Mouse (Mus musculus) adrenal gland (tissue): Measurements from ENCODE around the gene Col4a3bp.

Experiments used
- intact Hi-C: fragments of 180-260 bp; cut with DNase I; formaldehyde crosslinking; loops from one replicate; pipeline ENCODE4 v1.15.1; 2025
- long read RNA-seq, 2 experiments: library from polyadenylated mRNA; unstranded; transcript quantifications; one replicate each; pipeline ENCODE4 v2.0.0; 2020; ENCODE audit warnings: borderline replicate concordance in 1 of 2; ENCODE audit not compliant: insufficient replicate concordance in 1 of 2

The Col4a3bp gene
- long read RNA-seq, experiment 1, full-length matches to known transcripts = 15 of 38 reads
- long read RNA-seq, experiment 1, partial matches to known transcripts = 17 of 38 reads
- long read RNA-seq, experiment 1, other reads (novel, unspliced or antisense) = 6 of 38 reads
- long read RNA-seq, experiment 2, full-length matches to known transcripts = 9 of 33 reads
- long read RNA-seq, experiment 2, partial matches to known transcripts = 16 of 33 reads
- long read RNA-seq, experiment 2, other reads (novel, unspliced or antisense) = 8 of 33 reads

DNA sequence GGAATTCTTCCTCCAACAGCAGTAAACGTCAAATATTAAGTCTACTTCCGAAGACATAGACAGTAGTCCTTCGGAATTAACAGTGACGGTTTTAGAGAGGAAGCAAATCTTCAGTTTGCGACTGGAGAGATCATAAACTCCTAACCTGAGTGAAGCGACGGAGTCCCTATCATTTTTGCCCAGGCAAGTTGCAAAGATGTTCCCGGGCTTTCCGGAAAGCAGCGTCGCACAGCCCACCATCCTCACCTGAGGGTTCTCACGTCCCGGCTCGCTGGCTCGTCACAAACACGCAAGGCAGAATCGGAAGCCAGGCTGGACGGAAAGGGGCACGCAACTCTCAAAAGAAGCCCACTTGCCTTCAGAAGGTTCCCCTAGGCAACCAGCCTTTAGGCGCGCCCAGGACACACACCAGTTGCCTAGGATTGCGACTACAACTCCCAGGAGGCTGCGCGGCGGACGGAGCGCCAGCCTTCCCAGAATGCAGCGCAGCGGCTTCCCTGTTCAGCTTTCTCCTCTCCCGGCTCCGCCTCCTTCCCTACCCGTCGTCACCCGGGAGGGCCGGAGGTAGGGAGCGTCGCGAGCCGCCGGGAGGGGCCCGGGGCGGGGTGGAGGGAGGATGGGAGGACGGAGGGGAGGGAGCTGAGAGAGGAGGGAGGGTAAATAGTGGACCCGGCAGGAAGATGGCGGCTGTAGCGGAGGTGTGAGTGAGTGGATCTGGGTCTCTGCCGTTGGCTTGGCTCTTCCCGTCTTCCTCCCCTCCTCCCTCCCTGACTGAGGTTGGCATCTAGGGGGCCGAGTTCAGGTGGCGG, at the start of gene Col4a3bp, which contains the start of gene Polk:
Col4a3bp (plus strand) TSS at position 538 of the 809 bp plus-strand sequence.
Polk (minus strand) TSS at position 499 of the 809 bp plus-strand sequence.
- intact Hi-C loops = loop anchor here (5.0 kb wide), 2 partner anchors 50 to 110 kb away; no protein-coding TSS in a partner anchor

DNA sequence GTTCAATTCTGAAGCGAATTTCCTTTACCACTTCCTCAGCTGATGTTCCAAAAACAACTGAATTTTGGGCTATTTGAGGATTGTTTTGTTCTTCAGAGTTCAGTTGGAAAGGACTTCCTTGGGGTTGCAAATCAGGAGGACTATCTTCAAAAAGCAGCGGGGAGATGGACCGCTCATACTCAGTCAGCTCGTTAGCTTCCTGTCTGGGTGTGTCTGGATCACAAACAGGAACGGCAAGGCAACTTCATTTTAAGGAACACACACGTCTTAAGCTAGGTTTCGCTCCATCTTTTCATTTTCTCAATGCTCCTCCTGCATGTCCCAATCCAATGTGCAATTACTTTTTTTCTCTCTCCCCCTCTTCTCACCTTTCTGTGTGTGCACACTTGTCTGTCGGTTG, 45.8 kb upstream of the Col4a3bp start:
- intact Hi-C loops = no loop called here

DNA sequence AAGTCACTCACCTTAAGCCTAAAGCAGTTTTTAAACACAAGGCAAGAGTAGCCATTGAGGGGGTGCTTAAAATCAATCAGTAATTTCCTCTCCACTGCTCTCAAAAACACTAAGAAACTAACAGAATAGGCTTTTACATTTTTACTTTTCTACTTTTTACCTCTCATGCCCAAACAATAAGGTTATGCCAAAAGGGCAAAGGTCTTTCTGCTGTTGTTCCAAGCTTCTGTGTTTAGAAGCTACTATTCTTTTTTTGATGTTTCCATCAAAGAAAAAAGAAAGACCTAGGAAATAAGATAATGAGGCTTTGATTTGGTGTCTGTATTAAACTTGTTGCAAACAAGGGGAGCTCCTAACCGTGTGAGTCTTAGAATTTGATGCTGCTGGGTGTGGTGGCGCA, 42.5 kb upstream of the Col4a3bp start:
- intact Hi-C loops = no loop called here

DNA sequence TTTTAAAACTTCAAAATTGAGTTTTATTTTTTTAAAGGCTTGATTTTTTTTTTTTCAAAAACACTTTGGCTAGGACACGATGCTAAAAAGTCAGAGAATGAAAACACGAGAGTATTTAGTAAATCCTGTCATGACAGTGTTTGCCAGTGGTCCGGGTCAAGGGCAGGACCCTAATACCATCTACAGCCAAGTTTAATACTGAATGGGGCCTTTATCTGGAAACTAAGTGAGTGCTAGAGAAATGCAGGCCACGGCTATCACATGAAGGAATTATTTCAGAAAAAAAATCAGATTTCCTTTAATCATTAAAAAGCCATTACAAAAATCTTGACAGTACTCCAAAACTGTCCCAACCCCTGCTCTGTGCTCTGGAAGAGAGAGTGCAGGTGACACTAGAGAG, 36.8 kb upstream of the Col4a3bp start:
- intact Hi-C loops = no loop called here

DNA sequence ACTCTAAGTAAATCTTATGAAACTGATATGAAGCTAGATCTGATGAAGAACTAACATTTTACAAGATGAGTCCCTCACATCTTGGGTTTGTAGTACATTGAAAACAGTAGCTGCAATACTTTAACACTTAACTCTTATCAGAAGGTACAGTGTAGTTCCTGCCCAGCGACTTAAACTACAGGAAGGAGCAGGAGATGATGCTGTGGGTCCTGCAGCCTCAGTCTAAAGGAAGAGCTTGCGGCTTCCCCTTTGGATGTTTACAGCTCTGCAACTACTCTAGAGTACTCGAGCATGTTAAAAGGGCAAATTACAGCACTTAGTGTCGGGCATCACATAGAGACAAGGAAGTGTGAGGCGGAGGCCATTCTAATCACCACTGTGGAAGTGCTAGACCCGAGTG, 36.1 kb upstream of the Col4a3bp start:
- intact Hi-C loops = no loop called here

DNA sequence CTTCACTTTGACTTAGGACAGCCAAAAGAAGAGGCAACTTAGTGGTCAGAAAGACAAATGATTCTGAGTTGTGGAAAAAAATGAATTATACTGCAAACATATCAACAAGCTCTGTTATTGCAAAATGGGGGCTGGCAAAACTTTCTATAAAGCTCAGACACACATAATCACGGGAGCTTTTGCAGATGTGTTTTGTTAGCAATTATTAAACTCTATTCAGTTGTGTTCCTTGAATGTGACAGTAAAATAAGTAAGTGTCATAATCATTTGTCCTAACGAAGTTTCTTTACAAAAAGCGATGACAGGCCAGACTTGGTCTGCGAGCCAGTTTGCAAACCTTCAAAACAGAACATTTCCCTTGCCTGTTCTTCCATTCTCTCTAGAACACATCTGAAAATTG, 34.9 kb upstream of the Col4a3bp start:
- intact Hi-C loops = no loop called here

DNA sequence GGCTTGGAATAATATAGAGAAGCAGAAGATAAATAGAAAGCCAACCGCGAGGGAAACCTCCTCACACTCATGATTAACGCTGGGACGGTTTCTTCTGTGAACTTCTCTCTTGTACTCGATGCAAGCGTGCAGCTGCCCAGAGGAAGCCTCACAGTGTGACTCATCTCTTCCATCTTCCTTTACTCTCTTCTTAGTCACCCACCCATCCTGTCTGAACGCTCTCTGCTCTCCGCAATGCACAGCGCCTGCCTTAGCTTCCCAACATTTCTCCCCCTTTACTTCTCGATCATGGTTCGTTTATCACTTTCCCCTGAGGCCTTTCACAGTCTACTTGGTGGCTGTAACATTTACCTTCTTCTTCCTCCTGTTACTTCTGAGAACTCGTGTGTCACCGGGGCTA, 31.8 kb upstream of the Col4a3bp start:
- intact Hi-C loops = no loop called here

DNA sequence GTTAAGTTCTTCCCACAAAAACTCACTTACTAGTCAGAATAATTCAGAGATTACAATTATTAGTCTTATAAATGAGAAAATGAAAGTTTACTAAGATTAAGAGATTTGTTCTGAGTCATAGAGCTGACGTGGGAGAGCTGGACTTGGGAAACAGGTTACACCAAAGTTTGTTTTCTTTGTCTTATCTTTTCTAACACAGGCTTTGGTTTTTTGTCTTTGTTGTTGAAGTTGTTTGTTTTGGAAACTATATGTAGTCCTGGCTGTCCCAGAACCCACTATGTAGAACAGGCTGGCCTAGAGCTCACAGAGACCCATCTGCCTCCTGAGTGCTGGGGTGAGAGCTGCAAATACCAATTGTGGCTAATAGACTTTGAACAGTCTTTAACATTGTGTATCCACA, 31.2 kb upstream of the Col4a3bp start:
- intact Hi-C loops = no loop called here

DNA sequence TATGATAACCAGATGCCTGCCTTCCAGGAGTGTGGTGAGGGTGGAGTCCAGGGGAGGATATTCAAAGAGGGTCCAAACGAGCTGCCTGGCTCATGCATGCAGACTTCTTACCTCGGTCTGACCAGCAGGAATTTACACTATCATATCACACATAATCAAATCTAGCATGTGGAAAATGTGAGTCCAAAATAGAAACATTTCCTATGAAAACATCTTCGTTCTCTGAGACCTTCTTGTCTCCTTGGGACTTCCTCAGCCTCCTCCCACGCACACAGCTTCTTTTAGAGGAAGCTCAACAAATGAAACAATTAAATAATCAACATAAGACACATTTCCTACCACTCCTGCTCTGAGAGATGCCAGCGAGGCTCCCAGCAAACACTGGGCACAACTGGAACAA, 30.5 kb upstream of the Col4a3bp start:
- intact Hi-C loops = no loop called here

DNA sequence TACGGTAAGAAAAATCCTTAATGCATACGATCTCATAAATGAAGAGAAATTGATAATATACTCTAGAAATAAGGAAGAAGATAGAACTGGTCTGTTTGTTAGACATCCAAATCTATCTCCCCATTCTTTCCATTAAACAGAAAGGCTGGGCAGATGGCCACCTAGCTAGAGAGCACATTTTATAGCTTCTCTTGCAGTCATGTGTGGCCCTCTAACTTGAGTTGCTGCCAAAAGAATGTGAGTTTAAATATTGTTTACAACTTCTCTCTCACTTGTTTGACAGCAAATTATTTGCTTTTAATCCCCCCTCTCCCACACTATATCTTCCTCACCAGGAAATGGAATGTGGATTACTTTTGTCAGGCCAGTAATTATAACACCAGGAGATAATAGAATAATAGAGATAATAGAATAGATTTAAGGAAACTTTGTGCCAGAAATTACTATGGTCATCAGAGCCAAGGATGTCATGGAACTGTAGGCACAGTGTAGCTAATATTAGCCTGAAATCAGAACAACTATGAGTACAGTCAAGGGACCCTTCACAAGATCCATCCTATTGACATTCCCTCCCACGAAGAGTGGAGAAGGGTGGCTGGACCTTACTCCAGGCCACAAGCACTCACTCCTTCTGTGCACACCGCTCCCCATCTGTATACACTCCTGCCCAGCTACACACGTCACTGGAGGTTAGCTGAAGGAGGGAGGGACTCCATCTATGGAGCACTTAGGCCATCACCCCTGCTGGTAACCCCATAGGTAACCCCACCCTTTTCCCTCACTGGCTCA, 28.1 kb upstream of the Col4a3bp start:
- intact Hi-C loops = no loop called here

DNA sequence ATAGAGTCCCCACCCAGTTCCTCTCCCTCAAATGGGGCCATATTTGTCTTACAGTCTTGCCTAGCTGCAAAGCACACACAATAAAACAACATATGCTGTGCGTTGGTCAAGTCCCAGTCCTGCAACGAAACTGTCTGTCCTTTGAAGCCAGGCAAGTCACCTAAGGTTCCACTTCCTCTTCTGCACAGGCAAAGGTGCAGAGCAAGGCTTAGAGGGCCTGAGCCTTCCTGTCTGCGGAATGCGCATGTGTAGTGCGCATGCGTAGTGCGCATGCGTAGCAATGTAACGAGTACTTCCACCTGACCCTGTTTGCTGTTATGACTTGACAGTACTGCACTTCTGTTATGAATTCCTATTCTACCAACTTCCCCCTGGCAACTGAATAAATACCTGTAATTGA, 26.2 kb upstream of the Col4a3bp start:
- intact Hi-C loops = no loop called here

DNA sequence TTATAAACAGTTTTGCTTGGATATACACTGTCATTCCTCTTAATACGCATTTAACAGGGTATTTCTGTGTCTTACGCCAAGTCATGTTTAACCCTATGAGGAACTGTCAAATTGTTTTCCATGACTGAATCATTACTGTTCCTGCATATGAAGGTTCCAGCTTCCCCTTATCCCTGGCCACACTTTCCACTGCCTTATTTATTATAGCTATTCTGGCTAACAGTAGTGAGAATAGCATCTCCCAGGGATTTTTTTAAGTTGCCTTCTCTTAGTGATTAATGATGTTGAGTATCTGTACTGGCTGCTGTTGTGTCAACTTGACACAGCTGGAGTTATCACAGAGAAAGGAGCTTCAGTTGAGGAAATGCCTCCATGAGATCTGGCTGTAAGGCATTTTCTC, 25.1 kb upstream of the Col4a3bp start:
- intact Hi-C loops = no loop called here

DNA sequence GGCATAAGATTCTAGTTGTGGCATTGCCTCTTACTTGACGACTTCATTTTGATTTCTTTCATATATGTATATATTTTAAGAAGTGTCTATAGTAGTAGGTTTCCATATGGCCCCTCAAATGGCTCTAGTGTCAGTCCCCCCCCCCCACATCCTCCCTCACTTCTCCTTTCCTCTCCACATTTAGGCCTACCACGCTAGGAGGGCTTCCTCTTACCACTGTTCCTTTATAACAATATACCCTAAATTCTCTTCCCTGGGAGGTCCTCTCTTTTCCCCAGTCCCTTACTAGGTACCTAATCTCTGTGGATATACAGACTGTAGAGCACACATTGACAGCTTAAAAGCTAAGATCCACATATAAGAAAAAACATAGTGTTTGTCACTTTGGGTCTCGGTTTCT, 21.1 kb upstream of the Col4a3bp start:
- intact Hi-C loops = no loop called here

DNA sequence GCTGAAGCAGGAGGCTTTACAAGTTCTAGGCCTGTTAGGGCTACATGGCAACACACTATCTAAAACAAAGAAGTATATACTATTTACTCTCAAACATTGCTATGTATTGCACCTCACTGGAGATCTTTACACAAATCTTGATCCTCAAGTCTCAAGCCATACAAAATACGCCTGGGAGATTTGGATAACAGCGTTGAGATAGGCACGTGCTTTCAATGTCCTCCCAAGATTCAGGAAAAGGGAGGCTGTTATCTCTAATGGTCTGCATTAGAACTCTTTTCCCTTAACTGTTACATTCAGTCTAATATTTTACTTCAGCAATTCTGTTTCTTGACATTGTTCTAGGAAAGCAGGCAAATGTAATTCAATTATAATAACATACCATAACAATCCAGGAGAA, 15.4 kb upstream of the Col4a3bp start:
- intact Hi-C loops = no loop called here

DNA sequence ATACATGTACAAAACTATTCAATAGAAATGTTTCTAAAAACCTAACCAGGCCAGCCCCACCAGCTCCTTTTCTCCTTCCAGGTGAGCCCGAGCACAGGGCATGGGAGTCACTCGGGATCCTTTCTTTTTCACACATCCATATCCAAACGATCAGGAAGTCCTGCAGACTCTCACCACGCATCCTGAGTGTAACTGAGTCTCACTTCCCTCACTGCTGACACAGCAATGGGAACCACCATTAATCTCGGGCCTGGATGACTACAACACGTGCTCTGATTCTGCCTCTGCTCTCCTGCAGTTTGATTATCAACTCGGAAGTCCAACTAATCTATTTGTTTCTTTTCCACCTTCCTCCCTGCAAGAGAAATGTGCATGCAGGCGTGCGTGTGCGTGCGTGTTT, 14.6 kb upstream of the Col4a3bp start:
- intact Hi-C loops = no loop called here

DNA sequence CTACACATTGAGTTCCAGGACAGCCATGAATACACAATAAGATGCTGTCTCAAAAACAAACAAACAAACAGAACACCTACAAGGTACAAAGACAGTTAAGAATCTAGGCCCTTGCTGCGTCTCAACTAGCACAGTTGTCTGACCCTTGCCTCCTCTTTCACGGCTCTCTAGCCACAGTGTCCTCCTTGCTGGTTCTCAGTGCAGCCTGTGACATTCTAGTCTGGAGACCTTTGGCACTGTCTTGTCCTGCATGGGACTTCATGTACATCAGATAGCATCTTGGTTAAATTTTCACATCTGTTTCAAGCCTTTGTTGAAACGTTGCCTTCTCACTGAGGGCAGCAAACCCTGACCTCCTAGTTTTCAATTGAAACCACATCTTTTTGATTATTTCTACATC, 13.6 kb upstream of the Col4a3bp start:
- intact Hi-C loops = no loop called here

DNA sequence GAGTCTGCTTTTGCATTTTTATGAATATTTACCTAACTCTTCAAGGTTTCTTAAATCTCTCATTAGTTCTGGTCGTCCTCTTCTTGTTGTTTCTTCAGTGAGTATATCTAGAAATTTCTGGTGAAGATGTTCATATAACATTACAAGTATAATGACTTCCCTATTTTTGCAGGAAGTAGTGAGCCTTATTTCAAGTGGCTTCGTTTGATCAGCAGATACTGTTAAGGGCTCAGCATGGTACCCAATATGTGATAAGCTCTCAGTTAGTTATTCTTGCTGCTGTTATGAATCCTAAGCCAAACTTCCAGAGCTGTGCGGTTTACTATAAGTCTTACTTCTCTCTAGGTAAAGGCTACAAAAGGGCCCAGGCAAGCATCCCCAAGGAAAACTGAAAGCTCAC, 12.9 kb upstream of the Col4a3bp start:
- intact Hi-C loops = no loop called here

DNA sequence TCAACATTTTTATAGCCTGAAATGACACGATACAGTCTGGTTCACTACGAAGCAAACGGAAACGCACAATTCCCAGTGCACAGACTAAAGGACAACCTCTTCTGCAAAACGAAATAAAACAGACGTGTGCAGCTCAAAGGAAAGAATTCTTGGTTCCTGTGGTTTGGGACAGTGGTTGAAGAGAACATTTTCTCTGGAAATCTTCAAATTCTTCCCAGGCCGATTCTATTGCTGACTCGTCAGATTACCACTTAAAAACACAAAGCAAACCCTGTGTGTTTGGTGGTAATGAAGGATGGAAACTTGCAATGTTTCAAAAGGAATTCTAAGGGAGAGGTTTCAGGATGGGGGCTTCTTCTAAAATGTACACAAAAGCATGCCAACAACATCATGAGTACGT, 12.4 kb upstream of the Col4a3bp start:
- intact Hi-C loops = no loop called here

DNA sequence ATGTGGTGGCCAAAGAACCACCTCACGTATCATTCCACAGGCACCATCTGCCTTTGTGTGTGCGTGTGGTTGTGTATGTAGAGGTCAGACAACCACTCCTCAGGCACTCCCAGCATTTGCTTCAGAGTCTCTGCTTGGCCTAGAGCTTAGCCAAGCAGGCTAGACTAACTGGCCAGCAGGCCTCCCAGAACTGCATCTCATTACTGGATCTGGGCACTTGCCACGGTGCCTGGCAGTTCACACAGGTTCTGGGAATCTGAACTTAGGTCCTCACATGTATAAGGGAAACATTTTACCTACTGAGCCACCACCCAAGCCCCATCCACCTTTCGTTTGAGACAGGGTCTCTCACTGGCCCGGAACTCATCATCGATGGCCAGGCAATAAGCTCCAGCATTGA, 10.2 kb upstream of the Col4a3bp start:
- intact Hi-C loops = no loop called here

DNA sequence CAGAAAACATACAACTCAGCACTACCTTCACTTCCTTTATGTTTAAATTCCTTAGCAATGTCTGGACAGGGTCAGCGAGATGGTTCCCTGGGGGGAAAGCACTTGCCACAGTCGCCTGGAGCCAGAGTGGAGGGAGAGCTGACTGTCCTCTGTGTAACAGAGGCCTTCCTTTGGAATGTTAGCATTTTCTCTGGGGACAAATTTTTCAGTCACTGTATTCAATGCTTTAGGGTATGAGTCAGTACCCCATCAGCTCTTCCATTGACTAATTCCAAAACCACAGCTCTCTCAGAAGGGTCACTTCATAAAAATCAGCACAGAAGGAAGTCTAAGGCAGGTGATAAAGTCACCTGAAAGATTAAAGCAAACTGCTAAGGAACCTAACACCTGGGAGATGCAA, 8.7 kb upstream of the Col4a3bp start:
- intact Hi-C loops = no loop called here

DNA sequence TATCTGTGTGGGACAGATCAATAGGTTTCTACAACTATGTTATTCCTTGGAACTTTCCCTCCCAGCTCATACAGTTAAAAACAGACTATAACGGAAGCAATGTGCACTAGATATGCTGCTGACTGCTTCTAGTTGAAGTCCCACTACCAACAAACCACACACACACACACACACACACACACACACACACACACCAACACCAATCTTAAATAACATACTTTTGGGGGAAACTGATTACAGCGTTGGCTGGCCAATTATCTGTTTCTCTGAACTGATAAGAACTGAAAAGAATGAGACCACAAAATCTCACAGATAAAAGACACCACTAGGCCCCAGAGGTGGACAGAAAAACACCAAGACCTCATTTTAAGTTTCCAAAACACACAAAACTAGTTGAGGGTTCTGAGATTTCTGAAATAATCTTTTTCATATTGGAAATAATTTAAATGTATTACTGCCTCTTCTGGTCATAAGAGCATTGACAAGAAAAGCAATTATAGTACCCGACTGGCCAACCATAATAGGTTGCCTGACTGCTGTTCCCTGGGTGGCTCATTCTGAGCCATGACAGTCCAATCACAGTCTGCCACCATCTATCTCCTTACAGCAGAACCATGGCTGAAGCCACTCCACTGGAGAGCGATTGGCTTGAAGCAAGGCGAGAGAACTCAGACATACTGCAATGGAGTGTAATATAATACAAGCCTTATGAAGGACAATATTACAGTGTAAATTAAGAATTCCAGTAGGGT, 5.4 kb upstream of the Col4a3bp start:
- intact Hi-C loops = no loop called here
